Mouse (Mus musculus): ENCODE measurements around the gene Rps13. TPM values are rescaled to one million over a fixed set of nuclear protein-coding genes. Genes with fewer than 3 reads are reported as not detected.
"Not testable (repeated sequence)": the region's sequence is repeated elsewhere in the genome, so short reads cannot be mapped to it uniquely, and the experiment has no call there.

Gene Rps13
- 485 and 551 TPM in 2 replicates for total RNA-seq (2021)
- long read RNA-seq, experiment 1, transcript Rps13-201 (6 exons, 589 nt), result major isoform, 158 of 164 reads
- long read RNA-seq, experiment 1, partial matches to known transcripts, result 3 of 164 reads
- long read RNA-seq, experiment 1, other reads (novel, unspliced or antisense), result 2 of 164 reads
- long read RNA-seq, experiment 2, transcript Rps13-201 (6 exons, 589 nt), result major isoform, 142 of 149 reads
- long read RNA-seq, experiment 2, partial matches to known transcripts, result 3 of 149 reads
- long read RNA-seq, experiment 2, other reads (novel, unspliced or antisense), result 3 of 149 reads

GRCm38 (mm10) chr7:116333713-116334668 is at the start of gene Rps13:
TSS of gene Rps13 (minus strand) at chr7:116334195.
- DNase-seq, result peak; percentile 99

DNA sequence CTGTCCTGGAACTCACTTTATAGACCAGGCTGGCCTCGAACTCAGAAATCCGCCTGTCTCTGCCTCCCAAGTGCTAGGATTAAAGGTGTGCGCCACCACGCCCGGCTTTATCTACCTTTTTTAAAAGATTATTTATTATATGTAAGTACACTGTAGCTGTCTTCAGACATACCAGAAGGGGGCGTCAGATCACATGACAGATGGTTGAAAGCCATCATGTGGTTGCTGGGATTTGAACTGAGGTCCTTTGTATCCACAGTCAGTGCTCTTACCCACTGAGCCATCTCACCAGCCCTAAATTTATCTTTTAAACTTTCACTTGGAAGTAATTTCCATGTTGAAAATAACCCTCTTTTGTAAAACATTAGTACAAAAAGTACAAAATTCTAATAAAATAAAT is 45.2 kb upstream of the Rps13 start:
- DNase-seq, result not testable (repeated sequence)

GRCm38 (mm10) chr7:116374284-116374683 is 40.3 kb upstream of the Rps13 start:
- DNase-seq, result no peak

- DNase-seq, result peak; percentile 82
Measured at GRCm38 (mm10) chr7:116336226-116336625, 2.2 kb upstream of the Rps13 start.

DNA sequence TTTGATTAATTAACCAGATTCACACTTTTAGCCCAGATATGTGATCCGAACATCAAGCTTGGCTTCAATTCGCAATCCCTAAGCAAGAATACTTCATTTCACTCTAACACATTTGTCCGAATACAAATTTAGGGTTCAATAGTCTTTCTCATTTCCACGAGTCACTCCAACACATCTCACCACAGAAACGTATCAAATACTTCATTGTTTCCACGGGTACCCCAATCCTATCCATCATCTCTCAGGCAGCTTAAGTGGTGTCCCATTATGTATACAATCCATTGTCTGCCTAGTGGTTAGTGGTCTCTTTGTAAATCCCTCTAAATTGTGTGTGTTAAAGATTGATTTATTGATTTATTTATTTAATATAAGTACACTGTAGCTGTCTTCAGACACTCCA is 1.1 kb upstream of the Rps13 start:
- no peak for DNase-seq

GRCm38 (mm10) chr7:116334669-116335038 is 659 bp upstream of the Rps13 start:
- no peak for DNase-seq

DNA sequence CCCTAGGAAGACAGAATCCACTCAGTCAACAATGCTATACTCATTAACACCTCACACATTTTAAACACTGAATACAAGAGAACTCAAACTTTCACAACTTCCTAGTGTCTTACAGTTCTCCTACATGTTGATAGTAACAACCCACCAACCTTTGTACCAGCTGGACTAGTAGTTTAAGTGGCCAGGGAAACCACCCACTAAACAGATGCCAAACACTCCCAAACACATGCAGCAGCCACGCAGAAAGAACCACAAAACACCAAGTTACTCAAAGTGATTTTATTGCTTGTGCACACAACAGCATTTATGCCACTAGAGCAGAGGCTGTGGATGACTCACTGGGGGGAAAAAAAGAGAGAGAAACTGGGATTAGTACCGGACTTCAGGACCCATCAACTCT is 2.7 kb downstream of the Rps13 start:
- no peak for DNase-seq

DNA sequence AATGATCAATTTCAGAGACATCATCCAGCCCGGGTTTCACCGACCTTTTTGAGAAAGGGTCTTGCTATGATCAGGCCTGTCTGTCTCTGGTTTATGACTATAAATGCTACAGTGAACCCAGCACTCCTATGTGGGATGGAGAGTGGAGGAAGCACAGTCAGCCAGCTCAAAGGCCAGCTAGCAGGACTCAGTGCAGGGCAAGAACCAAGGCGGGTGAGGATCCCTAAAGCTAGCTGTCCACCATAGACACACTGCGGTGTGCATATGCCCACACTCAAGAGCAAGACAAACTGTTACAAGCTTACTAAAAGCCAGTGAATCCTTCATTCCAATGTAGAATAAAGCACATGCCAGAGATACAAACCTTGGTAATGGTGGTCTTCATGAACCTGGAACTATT is 4.1 kb downstream of the Rps13 start:
- no peak for DNase-seq

DNA sequence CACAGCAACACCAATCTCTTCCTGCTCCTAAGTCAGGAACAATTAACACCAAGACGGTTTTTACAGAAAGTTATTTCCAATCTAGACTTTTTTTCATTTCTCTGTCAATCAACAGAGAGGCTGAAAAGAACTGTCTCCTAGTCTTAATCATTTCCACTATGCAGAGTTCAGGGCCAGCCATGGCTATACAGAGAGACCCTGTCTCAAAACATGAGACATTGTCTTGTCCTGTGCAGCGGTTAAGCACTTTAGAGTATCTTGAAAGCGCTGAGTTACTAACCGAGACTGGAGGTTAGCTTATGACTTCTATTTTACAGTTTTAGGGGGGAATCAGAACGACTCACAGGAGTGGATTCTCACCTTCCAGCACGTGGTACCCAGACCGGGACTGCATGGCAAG is 5.2 kb downstream of the Rps13 start:
- no peak for DNase-seq

- DNase-seq, result no peak
Measured at GRCm38 (mm10) chr7:116327901-116328300, 6.1 kb downstream of the Rps13 start.

GRCm38 (mm10) chr7:116323331-116323964 is 10.5 kb downstream of the Rps13 start:
- peak; percentile 84 for DNase-seq

- peak; percentile 50 for DNase-seq
Measured at GRCm38 (mm10) chr7:116309456-116309855, 24.5 kb downstream of the Rps13 start.

DNA sequence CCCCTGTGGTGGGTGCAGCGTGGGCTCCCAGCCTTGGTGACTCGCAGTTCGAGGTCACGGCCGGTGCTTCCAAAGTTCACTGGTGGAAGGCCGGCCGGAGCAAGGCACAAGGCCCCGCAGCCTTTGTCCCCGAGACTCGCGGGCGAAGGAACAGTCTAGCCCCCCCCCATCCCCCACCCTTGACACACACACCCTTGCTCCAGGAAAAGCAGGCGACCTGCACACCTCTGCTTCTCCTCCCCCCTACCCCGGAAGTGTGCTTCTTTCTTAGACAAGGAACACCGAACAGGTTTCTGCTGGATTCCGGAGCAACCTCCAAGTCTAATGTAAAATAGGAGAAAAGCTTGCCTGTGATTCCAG is 25.4 kb downstream of the Rps13 start:
- peak; percentile 60 for DNase-seq

DNA sequence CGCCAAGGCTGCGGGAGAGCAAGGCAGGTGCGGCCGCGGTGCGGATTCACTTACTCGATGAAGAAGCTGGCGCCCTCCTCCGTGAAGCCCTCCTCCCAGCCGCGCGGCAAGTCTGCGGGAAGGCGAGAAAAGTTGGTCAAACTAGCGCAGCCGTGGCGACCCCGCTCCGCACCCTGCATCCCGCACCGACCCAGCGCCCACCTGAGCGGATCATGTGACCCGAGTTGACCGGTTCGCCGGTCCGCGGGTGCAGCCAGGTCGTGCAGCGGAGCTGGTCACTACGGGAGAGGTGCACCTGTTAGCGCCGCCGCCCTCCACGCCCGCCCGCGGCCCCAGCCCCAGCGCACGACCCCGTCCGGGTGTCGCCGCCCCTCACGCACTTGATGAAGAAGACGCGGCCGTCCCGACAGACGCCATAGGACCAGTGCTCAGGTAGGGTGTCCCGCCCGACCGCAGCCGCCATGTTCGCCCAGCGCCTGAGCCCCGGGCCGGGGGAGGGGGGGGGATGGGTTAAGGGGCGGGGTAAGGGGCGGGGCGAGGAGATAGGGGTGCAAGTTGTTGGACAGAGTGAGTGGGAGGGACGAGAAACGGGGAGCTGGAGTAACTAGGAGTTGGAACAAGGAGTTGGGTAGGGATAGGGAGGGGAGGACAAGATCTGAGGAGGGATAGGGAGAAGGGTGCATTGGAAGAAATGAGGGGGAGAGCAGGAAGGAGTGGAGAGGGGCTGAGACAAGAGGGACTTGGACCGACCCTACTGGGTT is 25.9 kb downstream of the Rps13 start, which contains the start of gene Plekha7:
Gene Plekha7, minus strand, starts transcription at position 506 of the 761 bp plus-strand sequence.
- DNase-seq, result peak; percentile 77

DNA sequence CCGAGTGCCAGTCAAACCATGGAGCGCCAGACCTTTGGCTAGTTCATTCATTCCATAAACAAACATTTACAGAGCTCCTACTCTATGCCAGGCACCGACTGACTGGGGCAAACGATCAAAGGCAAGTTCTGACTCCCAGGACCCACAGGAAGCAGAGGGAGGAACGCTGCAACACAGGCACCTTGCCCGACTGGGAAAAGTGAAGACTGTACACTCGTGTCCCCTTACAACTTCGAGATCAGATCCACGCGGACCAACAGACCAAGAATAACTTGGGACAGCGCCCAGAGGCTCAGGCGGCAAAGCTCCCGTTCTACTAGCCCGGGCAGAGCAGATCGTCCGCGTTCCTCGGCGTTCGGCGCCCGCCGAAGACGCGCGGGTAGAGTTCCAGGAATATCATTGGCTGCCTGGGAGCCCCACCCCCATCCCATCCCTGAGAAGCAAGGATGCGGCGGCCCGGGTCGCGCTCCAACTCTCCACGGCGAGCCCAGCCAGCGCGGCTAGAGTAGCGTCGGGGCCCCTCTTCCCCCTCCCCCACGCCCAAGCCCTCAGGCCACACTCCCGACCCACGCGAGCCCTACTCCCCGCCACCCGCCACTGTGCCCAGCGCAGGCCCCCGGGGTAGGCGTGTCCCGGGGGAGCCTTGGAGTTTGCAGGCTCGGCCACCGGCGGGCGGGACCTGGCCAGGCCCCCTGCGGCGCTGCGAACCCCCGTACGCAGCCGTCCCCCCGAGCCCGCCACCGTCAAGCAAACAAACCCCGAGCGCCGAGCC is 26.7 kb downstream of the Rps13 start:
- DNase-seq, result peak; percentile 88

DNA sequence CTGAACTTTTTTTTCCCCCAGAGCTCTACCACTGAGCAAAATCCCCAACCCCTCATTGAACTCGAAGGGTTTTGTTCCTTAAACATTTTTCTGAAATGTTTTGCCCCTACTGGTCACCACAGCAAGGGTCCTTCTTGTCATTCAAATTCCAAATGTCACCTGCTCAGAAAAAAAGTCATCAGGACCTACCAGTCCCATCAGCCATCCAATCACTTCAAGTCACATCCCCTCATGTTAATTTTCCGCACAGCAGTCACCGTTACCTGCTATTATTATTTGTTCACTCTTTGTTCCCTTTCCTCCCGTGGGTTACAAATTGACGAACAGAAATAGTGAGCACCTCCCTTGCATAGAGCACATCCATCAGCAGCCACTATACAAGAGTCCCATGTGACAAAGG is 27.4 kb downstream of the Rps13 start:
- no peak for DNase-seq

- DNase-seq, result no peak
Measured at GRCm38 (mm10) chr7:116301661-116302311, 32.2 kb downstream of the Rps13 start.

DNA sequence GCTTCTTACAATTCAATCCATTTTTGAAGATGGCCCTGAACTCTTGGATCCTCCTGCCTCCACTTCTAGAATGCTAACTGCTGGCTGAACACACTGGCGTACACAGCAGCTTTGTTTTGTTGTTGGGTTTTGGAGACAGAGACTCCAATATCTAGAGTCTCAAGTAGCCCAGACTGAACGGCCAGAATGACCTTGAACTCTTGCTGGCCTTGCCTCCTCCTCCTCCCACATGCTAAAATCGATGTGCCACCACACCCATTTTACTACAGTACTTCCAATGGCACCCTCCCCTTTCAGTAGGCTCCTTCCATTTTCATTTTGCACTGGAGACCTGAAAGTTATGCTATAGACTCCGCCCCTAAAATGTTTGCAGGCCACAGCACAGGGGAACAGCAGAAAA is 32.9 kb downstream of the Rps13 start:
- DNase-seq, result no peak

DNA sequence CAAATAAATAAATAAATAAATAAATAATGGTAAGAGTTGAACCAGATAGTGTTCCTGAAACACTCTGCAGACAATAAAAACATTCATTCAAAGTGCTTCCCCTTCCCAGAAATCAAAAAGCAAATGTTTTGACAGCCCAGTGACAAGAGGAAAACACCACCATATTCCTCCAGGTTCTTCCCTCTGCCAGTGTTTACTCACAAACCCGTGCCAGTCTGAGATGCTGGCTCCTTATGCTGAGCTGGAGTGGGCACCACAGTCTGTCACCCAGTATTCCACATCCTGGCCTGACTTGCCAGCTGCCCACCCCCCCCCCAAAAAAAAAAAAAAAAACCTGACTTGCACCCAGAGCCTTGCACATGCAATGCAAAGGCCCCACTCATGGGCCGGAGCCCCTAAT is 35.1 kb downstream of the Rps13 start:
- DNase-seq, result no peak

DNA sequence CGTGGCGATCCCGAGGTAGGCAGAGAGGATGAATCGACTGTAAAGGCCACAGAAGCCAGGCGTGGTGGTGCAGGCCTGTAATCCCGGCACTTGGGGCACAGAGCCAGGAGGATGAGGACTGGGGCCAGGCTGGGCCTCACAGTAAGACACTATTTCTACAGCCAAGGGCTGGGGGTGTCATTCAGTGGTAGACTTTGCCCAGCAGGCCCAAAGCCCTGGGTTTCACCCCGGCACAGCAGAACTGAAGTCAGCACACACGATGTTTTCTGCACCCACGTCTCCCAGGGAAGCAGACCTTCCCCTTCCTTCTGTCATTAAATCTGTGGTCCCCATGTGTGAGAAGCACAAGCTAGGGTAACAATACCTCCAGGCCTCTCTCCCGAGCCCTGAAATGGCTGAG is 35.6 kb downstream of the Rps13 start:
- no peak for DNase-seq

GRCm38 (mm10) chr7:116294961-116295360 is 39.0 kb downstream of the Rps13 start:
- no peak for DNase-seq

Measured in adrenal gland, postnatal 14 days (tissue).